Mouse (Mus musculus) G1E (cell line): ENCODE measurements at regions not wholly inside any gene's neighbourhood (a gene's known extent, or its start where the extent isn't known, plus 50 kb on each side); places are given as distances from the start of the nearest gene placed in this dataset.

Experiments used
- CTCF ChIP-seq: IDR thresholded peaks from 2 replicates; pipeline ENCODE4 v1.5.1; 2012; ENCODE audit warnings: low read depth, low read length, inconsistent platforms, mixed read lengths
- GATA1 ChIP-seq: IDR thresholded peaks from 2 replicates; pipeline ENCODE4 v1.6.1; 2012; ENCODE audit warnings: borderline replicate concordance, low read length, inconsistent platforms, mixed read lengths
- GATA2 ChIP-seq: IDR thresholded peaks from 2 replicates; pipeline ENCODE4 v1.6.1; 2012; ENCODE audit warnings: low read depth, low read length, inconsistent platforms, borderline replicate concordance
- POLR2AphosphoS5 ChIP-seq: IDR thresholded peaks from 2 replicates; pipeline ENCODE4 v1.6.1; 2012; ENCODE audit warnings: low read depth, low read length, inconsistent platforms; ENCODE audit not compliant: insufficient replicate concordance
- TAL1 ChIP-seq: conservative IDR thresholded peaks from 2 replicates; pipeline ENCODE4 v1.6.1; 2012; ENCODE audit warnings: low read depth, low read length, inconsistent platforms, mixed read lengths

- TF ChIP-seq CTCF, result no peak
- TF ChIP-seq TAL1, result no peak
- no peak for TF ChIP-seq GATA1
- TF ChIP-seq POLR2AphosphoS5, result no peak
- TF ChIP-seq GATA2, result no peak
These were observed 65.7 kb upstream of the Fbxw17 start for GRCm38 (mm10) chr13:50351946-50352345.
